Mouse (Mus musculus) ovary, postnatal 36 days (tissue): ENCODE data around the gene Prph2.

Experiments used
- DNase-seq: peaks from one replicate; pipeline ENCODE4 v3.0.0; 2022; ENCODE audit warnings: low spot score, mixed read lengths

Prph2 gene

GRCm38 (mm10) chr17:46963186-46963585, 52.9 kb downstream of the Prph2 start:
- no peak for DNase-seq

GRCm38 (mm10) chr17:46966892-46967291, 56.6 kb downstream of the Prph2 start:
- DNase-seq = no peak

- DNase-seq = no peak
Observed at GRCm38 (mm10) chr17:46972603-46973002, 62.3 kb downstream of the Prph2 start.
